Mouse (Mus musculus) frontal cortex, postnatal 14 days (tissue): ENCODE measurements at regions not wholly inside any gene's neighbourhood (a gene's known extent, or its start where the extent isn't known, plus 50 kb on each side); places are given as distances from the start of the nearest gene placed in this dataset.
"Not testable (repeated sequence)": the region's sequence is repeated elsewhere in the genome, so short reads cannot be mapped to it uniquely, and the experiment has no call there.

Source experiments
- DNase-seq, 2 experiments: peaks; one replicate each; pipeline ENCODE4 v3.0.0; 2022; ENCODE audit warnings: low spot score in 2 of 2

DNA sequence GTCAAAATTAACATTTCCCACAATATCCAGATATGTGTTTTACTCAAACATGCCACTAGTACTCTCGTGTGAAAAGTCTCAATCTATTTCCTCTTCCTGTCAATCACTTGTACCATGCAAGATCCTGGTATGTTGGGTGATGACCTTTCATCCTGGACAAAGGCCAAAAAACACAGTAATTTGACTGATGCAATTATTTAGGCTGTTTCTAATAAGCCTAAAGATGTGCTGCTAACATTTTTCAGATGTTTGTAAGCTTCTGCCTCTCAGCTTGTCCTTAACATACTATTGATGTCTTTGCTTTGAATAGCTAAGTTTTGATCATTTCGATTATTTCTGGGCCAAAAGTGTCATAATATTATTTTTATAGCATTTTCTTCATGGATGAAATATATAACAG, 418.4 kb upstream of the Arrdc4 start:
- DNase-seq = no peak

DNA sequence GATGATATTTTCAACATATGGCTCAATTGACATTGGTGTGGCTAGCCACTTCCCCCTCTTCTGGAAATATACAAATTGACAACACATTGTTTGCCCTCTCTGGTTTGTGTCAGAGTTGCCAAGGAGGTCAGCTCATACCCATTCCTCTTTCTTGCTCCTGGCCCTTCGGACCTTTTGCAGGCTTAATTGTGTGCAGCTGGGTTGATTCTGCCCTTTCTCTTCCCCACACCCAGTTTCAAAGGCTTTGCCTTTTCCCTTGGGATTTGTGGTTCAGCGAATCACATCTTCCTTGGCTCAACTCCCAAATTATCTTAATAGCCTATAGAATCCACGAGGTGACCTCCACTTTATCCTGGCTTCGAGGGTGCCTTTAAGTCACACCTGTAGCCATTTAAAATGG, 412.9 kb upstream of the Arrdc4 start:
- no peak for DNase-seq

DNA sequence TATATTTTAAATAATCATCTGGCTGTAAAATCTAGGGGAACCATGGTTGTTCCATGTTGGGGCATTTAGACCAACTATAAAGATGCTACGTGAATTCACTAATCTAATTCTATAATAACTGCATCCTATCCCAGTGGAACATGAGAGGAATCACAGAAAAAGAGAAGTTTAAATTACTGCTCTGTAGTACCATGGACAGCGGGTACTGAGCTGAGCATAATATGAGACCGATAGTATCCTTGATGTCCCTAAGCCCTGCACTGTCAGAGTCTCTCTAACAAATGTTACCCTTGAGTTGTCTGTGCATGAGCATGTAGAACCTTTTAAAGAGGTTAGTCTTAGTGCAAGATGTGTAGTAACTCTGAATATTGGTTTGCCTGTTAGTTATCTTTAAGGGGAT, 393.3 kb upstream of the Arrdc4 start:
- no peak for DNase-seq

DNA sequence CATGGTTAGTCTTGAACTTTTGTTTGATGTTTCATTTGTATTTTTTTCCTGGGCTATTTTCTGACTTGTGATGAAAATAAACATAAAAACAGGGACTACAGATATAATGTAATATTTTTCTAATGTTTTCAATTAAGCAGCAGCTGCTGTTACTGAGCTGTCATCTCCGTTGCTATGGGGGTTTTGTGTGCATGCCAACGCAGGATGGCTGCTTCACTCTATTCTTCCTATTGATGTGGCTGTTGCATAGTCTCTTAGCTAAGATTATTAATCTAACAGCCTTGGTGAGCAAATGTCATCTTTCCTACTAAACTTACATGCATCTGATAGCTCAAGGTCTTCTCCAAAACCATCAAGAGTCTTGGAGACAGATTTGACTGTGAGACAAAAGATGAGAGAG, 384.4 kb upstream of the Arrdc4 start:
- DNase-seq = no peak

DNA sequence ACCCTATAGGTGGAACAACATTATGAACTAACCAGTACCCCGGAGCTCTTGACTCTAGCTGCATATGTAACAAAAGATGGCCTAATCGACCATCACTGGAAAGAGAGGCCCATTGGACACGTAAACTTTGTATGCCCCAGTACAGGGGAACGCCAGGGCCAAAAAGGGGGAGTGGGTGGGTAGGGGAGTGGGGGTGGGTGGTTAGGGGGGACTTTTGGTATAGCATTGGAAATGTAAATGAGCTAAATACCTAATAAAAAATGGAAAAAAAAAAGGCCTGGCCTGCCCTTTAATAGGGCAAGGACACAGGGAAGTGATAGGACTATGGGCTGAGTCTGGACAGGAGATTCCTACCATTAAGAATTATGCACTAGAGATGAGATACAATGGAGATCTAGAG, 352.7 kb upstream of the Arrdc4 start:
- not testable (repeated sequence) for DNase-seq

DNA sequence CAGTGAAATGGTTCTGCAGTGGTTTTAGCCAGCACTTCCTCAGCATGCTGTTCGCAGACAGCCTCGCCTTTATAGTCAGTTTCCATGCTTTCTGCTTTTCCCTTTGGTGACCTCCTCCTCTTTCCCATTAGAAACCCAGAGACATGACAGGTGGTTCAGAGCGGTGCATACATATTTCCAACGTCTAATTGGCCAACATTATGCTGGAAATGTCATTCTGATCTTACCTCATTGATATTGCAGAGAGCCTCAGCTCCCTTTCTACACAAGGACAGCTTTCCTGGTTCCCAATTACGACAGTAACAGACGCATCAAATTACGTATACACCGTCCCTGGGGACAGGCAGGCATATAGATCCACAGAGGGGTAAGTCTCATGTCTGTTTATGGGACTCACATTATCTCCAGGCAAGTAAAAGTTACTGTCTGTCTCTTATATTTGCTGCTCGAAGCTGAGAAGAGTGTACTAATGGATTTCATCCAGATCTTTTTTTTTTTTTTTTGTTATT, 348.6 kb upstream of the Arrdc4 start:
- DNase-seq = no peak

DNA sequence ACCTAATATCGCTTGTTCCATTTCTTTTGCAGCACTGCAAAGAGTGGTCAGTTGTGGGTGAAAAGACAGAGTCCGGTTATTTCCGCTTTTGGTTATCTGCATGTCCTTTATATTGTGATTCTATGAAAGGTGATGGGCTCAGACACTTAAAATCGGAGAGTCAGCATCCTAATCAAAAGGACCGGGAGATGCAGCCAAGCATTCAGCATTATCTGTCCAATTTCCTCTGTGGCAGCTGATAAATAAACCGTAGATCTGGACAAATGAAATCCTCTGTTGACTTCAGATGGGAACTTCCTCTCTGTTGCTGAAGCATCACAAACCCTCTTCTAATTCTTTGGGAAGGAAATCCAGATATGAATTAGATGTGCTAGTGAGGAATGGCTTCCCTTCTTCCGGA, 325.7 kb upstream of the Arrdc4 start:
- DNase-seq = no peak

DNA sequence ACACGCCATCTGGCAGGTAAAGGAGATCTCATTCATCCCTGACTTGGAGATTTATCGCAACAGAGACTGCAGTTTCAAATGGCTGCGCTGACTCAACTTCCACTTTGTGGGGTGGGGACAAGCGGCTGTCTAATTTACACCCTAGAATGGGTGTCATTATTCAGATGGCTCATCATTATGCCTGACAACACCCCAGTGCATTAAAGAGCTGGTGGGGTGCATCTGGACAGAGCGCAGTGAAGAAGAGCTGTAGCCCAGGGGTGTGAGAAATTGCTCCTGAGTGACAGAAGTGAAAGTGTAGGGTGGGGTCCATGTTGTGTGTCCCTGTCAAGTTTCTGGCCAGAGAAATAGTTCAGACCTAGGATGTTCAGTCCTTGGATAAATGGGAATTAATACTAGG, 314.0 kb upstream of the Arrdc4 start:
- DNase-seq = no peak

DNA sequence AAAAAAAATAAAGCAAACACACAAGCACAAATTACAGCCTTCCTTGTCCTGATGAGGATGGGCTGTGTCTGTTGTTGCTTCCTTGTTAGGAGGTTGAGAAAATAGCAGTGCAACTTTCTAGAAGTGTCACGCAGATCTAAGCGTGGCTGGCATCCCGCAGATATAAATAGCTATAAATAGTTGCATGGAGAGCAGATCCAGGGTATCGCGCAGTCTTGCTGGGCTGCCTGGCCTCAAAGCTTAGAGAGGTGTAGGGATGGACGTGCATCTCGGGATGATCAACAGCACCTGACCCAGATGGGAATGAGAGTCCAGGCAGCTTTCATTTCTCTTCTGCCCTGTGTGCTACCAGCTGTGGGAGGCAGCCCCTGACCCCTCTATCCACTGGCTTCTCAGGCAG, 313.5 kb upstream of the Arrdc4 start:
- DNase-seq = no peak

DNA sequence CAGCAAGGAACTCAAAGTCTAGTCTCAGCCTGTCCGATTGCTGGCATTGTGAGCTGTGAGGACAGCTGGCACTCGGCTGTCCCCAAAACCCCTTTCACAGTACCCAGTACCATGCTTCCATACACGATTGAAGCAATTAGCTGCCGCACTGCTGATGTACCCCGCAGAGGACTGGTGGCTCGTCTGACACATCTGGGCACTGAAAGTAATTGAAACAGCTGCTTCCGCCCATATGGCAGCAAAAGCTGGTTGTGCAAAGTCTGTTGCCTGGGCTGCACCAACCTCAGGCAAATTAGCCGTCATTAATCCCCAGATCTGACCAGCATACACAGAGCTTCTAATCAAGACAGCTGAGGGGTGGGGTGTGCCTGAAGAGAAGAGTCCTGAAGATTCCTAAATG, 313.1 kb upstream of the Arrdc4 start:
- DNase-seq = peak; percentile 3 to 5

DNA sequence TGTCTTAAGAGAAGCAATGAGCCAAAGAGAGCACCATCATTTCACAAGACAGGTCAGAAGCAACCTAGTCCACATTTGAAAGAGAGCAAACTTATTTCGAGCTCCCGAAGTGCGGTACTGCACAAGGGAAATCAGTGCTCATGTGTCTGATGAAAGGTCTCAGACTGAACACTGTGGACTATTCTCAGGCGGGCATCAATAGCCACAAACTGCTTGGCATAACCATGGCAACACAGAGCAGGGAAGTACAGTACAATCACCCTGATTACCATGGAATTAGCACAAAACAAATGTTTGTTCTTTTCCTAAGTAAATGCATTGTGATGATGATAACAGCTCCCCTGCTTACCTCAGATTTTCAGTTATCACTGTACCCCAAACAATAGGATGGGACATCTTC, 312.2 kb upstream of the Arrdc4 start:
- no peak for DNase-seq

DNA sequence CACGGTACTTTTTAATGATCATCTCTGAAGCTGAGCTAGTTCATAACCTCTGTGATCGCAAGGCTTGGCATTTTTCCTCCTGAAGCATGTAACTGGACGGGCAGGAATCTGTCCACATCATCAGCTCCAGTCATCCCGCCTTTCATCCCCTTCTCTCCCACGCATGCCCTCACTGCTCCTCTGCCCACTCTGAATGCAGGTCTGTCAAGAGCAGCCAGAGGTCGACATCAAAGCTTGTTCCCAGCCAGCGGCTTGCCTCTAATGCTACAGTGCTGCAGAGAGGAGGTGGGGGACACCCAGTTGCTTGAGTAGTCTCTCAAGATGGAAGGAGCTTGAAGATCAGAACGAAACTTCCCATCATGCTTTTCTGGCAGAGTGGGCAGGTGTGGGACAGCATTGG, 267.5 kb upstream of the Arrdc4 start:
- no peak for DNase-seq

DNA sequence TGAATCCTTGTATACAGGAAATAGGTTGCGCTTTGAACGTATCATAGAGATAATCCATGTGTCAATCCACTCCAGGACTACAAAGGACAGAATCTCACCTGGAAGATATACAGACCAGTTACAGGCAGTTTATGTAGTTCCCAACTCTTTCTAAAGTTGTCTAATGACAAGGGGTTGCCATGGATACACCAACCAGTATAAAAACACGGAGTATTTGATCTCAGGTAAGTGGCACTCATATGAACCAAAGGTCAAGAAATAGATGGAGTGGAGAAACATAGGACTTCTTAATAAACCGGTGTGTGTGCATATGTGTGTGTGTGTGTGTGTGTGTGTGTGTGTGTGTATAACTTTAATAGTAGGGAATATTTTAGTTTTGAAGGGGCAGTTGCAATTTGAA, 266.0 kb upstream of the Arrdc4 start:
- DNase-seq = no peak

DNA sequence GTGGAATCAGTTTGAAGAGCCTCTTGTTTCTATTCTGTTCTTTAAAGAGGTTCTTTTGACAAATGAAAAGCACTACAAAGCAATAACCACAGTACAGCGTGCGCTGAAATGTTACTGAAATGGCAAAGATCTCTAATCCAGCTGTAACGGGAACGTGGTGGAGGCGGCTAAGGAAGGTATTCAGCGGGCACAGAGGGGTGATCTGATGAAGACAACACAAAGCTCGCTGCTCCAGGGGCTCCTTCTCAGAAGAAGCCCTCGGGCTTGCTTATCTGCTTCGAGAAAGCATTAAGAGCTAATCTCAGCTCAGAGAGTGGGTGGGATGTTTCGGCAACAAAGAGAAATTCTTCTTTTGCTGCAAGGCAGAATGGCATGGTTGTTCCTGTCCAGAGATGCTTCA, 258.2 kb upstream of the Arrdc4 start:
- no peak for DNase-seq

DNA sequence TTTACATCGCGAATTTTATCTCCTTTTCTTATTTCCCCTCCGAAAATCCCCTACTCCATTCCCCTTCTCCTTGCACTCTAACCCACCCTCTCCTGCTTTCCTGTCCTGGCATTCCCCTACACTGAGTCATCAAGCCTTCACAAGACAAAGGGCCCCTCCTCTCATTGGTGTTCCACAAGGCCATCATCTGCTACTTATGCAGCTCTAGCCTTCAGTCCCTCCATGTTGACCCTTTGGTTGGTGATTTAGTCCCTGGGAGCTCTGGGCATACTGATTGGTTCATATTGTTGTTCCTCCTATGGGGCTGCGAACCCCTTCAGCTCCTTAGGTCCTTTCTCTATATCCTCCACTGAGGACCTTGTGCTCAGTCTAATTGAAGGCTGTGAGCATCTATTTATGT, 239.0 kb upstream of the Arrdc4 start:
- DNase-seq = no peak

DNA sequence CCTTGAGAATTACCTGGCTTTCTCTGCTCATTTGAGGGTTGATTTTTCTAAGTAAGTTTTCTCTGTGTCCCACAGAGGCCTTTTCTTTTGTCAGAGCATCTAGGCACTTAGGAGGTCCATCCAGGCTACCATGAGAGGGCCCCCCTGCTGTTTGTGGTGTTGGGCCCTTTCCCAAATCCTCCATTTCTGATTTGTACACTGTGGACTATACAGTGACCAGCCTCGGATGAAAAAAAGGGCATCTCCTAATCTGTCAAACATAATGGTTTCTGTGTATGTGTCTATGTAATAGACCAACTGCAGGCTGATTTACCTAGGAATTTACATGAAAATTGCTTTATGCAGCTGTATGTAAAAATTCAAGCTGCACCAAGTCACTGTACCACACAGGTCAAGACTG, 234.9 kb upstream of the Arrdc4 start:
- DNase-seq = no peak

DNA sequence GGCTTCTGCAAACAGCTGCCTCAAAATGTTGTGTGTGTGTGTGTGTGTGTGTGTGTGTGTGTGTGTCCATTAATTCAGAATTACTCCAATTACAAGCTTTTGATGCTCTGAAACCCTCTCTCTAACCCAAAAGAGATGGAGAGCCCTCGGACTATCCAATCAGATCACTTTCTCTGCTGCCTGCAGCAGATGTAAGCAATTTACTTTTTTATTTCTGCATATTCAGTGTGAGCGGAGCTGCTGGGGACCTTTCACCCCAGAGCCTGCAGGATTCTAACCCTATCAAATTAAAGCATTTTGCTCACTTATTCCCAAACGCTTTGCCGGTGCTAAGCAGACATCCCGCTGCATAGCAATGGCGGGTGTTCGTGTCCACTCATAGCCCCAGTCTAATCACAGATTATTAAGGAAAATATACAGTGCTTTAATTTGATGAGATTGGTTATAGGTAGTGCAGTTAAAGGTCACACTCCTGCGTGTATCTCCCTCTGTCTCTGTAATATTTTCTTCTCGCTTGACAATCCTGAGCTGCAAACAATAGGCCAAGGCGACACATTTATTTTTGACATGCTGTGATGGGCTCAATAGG, 234.0 kb upstream of the Arrdc4 start:
- DNase-seq = no peak

DNA sequence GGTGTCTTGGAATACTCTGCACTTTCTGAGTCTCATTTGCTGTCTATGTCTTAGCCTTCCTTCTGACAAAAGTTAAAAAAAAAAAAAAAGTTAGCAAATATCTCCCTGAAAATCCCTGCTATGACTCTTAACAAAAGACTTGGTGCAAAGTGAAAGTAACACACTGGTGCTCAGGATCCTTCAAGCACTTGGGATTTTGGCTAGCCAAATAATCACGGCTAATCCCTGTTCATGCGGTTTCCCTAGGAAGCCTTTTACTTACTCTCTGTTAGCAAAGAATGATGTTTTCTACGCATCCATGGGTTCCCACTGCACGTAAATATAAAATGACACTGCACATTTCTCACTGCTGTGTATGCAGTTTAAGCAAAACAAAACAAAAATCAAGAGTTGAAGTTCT, 229.5 kb upstream of the Arrdc4 start:
- DNase-seq = no peak

DNA sequence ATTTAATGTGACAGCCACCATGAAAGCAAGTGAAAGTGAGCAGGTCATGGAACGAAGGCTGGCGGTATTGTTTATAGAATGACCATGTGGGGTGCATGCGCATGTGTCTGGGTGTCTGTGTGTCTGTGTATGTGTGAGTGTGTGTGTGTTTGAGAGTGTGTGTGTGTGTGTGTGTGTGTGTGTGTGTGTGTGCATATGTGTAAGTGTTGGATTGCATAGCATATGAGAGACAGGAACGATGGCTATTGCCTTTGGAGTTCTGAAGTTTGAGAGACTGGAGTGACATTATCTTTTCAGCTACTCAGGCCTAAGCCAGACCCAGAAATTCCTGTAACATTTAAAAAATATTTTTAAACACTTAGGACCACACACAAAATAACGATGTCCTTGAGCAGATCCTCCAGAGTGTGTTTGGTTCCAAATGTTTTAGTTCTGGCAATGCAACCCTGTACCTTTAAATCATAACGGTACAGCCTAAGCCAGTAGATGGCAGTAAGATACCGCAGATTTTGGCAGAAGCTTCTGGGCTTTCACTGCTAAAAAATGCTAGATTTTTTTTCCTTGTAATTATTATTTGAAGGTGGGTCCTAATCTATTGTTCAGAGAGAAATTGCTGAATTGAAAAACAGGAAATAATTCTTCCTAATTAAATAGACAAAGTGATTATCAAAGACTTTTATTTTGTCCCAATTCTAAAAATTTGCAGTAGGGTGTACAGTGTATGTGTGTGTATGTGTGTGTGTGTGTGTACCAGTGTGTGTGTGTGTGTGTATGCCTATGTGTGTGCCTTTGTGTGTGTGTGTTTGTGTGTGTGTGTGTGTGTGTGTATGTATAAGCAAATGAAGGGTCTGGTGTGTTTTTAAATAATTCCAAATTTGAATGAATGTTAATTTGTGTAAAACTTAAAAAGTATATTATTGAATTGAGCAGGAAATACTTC, 228.0 kb upstream of the Arrdc4 start:
- DNase-seq = peak in 1 of 2 experiments; percentile 14

DNA sequence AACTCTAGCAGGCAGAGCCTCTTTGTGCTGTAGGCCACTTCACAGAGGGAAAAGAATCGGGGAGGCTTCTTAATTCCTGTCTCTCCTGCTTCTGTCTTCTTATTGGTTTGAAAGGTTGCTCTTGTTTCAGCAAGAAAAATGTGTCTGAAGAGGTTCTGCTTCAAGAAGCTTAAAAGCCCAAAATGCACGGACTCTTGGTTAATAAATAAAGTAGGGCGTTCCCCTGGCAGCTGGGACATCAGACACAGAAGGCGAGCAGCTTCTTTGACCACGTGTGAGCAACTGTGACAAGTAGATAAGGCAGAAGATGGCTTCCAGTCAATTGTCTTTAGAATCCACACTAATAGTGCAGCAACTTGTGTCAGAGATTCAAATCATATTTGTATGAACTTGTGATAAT, 226.9 kb upstream of the Arrdc4 start:
- DNase-seq = no peak

DNA sequence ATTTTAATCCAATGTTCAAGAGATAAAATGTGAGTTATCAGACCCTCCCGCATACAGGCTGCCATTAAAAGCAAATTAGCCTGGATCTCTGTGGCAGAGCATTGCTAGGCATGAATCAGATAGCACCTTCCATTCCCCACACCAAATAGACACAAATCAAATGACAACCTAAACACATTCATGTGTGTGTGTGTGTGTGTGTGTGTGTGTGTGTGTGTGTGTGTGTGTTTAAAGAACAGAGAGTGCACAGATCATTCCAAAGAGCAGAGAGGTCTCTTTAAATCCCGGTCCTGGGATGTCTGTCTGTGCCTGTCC, 226.5 kb upstream of the Arrdc4 start:
- no peak for DNase-seq

DNA sequence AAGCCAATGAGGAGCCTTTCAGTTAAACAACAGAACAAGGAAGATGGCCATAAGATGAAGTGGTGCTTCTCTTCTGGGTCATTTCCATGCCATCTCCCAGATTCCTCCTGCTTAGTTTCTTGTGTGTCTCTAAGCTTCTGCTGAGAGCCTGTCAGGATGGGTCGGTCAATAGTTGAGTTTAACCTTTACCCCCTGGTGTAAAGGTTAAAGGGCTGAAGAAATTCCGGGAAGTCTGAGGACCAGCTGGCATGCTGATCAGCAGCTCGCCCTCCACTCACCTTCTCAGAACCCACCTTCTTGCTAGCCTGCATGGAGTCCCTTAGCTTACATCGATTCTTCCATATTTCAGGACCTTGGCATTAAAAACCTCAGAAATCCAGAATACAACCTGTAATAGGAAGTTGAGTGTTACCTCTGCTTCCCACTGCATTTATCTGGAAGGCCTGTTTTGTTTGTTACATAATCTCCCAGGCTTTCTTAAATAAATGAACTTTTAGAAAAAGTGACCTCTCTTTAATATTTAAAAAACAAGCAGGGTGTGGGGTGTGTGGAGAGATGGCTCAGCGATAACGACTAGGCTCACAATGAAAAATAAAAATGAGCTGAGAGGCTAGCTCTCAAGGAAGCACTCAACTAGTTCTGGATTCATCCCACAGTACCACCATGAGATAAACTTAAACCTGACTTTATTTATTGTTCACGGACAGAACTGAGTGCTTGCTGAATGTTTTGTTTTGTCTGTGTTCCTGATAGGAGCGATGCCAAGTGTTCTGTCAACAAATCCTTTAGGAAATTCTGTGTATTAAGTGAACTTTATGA, 225.9 kb upstream of the Arrdc4 start:
- no peak for DNase-seq
